Mouse (Mus musculus): Measurements from ENCODE around the gene Jaml.

The Jaml gene

GRCm38 (mm10) chr9:45084556-45084955 is 5.6 kb downstream of the Jaml start:
- no peak for DNase-seq

- DNase-seq = no peak
Observed at GRCm38 (mm10) chr9:45085741-45086690, 7.0 kb downstream of the Jaml start.

DNA sequence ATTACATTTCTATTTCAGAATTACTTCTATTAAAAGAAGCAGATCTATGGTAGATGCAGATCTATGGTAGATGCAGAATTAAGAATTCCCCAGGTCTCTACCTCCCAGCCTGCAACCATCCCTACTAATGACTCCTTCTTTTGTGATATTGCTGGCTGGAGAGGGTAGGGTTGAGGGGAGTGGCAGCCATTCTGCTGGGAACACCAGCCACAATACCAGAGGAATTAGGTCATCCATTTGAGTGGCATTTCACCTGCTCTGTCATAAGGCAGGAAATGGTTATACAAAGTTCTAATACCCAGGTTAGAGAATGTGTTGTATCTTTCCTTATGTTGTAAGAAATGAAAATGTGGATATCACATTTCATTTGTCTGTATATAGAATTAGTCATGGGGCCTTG is 9.1 kb downstream of the Jaml start:
- no peak for DNase-seq

GRCm38 (mm10) chr9:45090811-45091210 is 11.8 kb downstream of the Jaml start:
- DNase-seq = no peak

DNA sequence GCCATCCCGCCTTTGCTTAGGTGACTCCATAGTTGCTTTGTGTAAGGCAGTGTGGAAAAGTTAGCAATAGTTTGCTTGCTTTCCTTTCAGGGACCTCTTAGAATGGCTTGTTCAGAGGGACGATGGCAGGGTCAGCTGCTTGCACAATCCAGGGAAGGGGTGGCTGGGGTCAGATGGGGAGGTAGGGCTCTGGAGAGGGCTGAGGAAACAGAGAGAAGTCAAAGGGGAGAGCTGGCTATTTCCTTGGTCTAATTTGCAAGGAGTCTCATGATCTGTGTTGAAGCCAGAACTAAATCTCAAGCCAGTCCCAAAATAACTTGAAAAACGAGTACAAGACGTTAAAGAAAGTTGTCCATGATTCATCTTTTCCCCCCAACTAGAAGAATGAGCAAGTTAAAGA is 13.7 kb downstream of the Jaml start:
- peak; percentile 30 to 57 for DNase-seq

GRCm38 (mm10) chr9:45095149-45095937 is 16.4 kb downstream of the Jaml start:
- peak; percentile 51 to 52 for DNase-seq

DNA sequence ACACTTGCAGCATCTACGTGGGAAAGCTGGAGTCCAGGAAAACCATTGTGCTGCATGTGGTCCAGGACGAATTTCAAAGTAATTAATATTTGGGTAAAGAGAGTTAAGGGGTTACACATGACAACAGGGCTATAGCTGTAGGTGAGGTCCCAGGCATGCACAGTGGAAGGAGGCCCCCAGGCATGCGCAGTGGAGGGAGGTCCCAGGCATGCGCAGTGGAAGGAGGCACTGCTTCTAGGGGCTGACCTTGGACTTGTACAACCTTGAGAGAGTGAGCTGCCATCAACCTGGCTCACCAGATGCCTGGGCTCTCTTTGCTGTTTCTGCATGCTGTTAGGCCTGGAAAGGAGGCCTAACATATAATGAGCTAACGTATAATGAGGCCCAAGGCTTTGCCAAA is 18.9 kb downstream of the Jaml start:
- DNase-seq = no peak

- no peak for DNase-seq
Observed at GRCm38 (mm10) chr9:45098426-45098825, 19.4 kb downstream of the Jaml start.

- DNase-seq = no peak
Observed at GRCm38 (mm10) chr9:45102528-45102927, 23.5 kb downstream of the Jaml start.

- no peak for DNase-seq
Observed at GRCm38 (mm10) chr9:45103211-45103979, 24.4 kb downstream of the Jaml start.

GRCm38 (mm10) chr9:45105596-45106374 is 26.8 kb downstream of the Jaml start:
- no peak for DNase-seq

DNA sequence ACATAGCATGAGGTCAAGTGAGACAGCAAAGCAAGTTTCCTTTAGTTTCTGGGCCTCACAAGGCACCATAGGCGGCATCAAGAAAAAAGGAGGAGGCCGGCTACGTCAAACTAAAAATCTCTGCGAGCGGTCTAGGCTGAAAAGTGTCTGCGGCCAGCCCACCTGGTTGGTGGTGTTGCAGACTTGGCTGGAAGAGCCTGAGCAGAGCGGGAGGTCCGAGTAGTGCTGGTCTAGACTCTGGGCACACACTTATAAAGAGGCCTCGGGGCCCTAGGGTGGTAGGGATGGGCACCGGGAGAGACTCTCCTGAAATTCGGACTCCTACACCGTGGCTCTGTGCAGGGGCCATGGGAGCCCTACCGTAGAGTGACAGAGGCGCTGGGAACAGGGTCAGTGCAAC is 36.7 kb downstream of the Jaml start:
- DNase-seq = no peak

DNA sequence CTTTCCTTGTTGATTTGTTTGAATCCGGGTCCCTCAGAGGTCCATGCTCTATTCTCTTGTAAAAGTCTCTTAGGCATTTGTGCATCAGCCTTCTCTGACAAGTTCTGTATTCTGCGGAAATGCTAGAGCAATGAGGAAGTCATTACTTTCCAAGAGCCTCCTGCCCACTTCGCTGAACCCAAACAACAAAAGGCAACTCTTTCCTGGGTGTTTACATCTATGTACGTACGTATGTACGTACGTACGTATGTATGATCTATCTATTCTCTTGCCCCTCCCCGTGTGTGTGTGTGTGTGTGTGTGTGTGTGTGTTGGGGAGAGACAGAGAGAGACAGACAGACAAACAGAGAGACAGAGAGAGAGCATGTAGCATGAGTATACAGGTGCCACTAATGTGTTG is 37.8 kb downstream of the Jaml start:
- no peak for DNase-seq

DNA sequence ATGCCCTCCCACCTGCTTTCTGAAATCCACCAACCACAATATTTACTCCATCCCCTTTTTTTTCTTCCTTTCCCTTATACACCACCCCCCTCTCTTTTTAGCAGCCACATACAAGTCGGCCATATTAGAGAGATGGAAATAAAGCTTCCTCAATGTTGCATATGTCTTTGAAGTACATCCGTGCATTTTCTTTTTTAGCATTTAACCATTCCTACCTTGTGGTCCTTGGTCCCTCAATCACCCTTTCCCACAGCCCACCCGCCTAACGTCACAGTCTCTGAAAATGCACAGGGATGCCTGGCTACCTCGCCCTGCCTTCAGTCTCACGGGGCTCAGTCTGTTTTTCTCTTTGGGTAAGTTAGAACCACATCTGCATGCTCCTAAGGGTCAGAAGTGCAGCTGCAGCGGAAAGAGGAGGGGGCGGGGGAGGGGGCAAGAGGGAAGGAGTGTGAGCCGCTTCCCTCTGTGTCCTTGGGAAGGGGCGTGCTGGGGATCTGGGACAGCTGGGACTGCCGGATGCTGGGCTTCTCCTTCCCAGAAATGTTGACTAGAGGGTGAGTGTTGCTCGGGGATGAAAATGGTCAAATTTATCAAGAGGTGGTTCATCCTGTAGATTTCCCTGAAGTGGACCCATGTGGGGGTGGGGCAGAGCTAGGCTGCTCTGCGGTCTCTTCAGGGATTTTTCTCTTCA is 38.9 kb downstream of the Jaml start, which contains the start of gene Scn2b:
Gene Scn2b, plus strand, starts transcription at position 42 of the 691 bp plus-strand sequence.
- DNase-seq = no peak

GRCm38 (mm10) chr9:45118552-45118951 is 39.6 kb downstream of the Jaml start:
- DNase-seq = no peak

GRCm38 (mm10) chr9:45119316-45119953 is 40.5 kb downstream of the Jaml start:
- DNase-seq = no peak

DNA sequence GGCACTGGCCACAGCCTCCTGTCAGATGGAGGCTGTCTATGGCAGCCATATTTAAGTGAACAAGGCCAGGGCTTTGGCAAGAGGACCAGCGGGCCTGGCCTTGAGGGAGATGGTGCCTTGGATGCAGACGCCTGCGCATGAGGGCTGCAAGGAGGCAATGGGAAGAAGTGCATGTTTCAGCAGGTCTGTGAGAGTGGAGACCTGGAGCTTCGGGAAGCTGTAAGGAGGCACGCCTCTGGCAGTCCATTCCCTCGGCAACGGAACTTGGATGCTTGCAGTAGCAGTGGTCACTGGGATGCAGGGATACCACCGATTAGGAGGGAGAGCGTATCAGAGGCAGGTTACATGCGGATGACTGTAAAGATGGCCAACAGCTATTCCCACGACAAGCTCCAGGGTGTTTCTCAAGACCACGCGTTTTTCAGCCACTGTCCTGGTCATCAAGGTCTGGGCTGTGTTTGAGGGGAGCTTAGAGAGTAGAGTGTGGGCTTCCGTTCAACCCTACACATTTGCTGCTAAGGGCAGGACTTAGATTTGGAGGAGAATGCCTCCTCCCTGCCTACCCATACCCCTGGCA is 41.1 kb downstream of the Jaml start:
- no peak for DNase-seq

GRCm38 (mm10) chr9:45120567-45120966 is 41.6 kb downstream of the Jaml start:
- DNase-seq = no peak

DNA sequence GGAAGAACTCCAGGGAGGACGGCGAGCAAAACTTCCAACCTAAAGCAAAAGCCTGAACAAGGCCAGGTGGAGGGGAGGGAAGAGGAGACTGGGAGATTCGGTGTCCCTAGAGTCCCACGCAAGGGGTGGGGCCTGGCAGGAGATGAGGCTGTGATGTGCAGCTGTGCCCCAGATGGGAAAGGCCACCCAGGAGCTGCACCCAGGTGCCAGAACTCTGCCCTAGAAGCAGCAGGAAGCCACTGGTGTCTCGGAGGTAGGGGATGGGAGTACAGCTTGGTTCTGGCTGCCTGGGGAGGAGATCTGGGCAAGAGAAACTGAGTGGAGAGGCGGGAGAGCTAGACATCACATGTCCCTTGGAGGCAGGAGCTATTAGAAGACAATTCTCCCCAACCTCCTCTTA is 42.0 kb downstream of the Jaml start:
- no peak for DNase-seq

DNA sequence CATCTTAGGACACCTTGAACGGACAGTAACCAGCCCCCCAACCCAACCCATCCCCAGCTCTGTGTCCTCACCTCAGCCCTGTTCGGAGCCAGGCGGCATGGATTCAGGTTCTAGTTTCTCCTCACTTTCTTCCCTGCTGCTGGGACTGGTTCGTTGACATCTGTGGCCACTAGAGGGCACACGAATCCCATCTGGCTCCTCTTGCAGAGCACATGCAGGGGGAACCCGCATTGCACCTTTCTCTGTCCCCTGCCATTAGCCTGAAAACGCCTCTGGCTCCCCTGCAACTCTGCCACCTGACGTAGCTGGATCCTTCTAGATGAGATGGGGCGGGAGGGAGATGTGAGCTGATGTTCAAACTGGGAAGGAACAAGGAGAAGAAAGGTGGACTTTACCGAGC is 42.8 kb downstream of the Jaml start:
- DNase-seq = peak; percentile 73
